Mouse (Mus musculus) embryonic facial prominence, embryonic 12.5 days (tissue): ENCODE data around the gene Mrpl46. TPM values are rescaled to one million over a fixed set of nuclear protein-coding genes. Genes with fewer than 3 reads are reported as not detected.

Source experiments
- ATAC-seq: fragments of 200-750 bp; cut with Nextera tagmentation; 2 replicates; pipeline ENCODE4 v1.8.0; 2017; ENCODE audit not compliant: insufficient number of reproducible peaks, insufficient read depth, low FRiP score, low TSS enrichment
- H3K27ac ChIP-seq: fragments of 300-500 bp; sonication (generic); 2 replicates; pipeline ENCODE4 v1.5.1; 2016; ENCODE audit warnings: mild to moderate bottlenecking
- H3K27me3 ChIP-seq: fragments of 300-500 bp; sonication (generic); 2 replicates; pipeline ENCODE4 v1.6.1; 2016; ENCODE audit warnings: mild to moderate bottlenecking, moderate library complexity
- H3K36me3 ChIP-seq: fragments of 300-500 bp; sonication (generic); 2 replicates; pipeline ENCODE4 v1.6.1; 2016; ENCODE audit warnings: mild to moderate bottlenecking
- H3K4me1 ChIP-seq: fragments of 300-500 bp; sonication (generic); 2 replicates; pipeline ENCODE4 v1.6.1; 2016
- H3K4me2 ChIP-seq: fragments of 300-500 bp; sonication (generic); replicated peaks from 2 replicates; pipeline ENCODE4 v1.6.1; 2016; ENCODE audit warnings: mild to moderate bottlenecking, moderate library complexity
- H3K4me3 ChIP-seq: fragments of 300-500 bp; sonication (generic); 2 replicates; pipeline ENCODE4 v1.5.1; 2016; ENCODE audit warnings: mild to moderate bottlenecking
- H3K9ac ChIP-seq: fragments of 300-500 bp; sonication (generic); 2 replicates; pipeline ENCODE4 v1.6.1; 2016; ENCODE audit warnings: mild to moderate bottlenecking, moderate library complexity
- H3K9me3 ChIP-seq: fragments of 300-500 bp; sonication (generic); 2 replicates; pipeline ENCODE4 v1.6.1; 2016; ENCODE audit warnings: mild to moderate bottlenecking, moderate library complexity
- WGBS: fragments of 180-500 bp; shearing (Covaris S2); methylation state at CpG from one replicate; pipeline ENCODE4 v1.1.7; 2016; 5-methylcytosine and 5-hydroxymethylcytosine counted together
- polyA plus RNA-seq: library from polyadenylated mRNA; unstranded; fragments of >200 nt; fragmentation: Nextera tagmentation; extraction: Ambion mirVana; gene quantifications from 2 replicates; pipeline ENCODE4 v1.2.1, GENCODE M21; 2016

Mrpl46 gene
- polyA plus RNA-seq, 1 experiment from 2014 or later: 62.8 TPM

DNA sequence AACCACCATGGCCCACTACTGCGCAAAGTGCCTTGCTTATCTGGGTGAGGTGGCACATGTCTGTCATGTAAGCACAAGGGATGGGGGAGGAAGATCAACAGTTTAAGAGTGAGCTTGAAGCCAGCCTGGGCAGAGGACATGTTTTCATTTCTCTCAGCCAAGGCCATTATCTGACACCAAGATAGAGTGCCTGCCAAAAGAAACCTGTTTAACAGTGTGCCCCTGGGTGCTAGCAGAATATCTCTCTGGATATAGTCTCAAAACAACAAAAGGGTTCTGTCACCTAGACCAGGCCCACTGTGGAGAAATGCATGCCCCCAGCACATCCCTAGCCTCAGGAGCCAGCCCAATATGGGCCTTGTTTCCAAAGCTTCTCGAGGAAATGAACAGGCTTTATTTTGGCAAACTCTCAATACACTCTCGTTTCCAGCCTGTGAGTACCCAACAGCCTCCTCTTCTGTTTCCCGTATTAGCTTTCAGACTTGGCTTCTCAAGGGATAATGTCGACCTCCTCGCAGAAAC, 11.3 kb upstream of the Mrpl46 start:
- 73% methylated on average over 6 of the region's 6 CpGs for WGBS
- Histone ChIP-seq H3K27ac (no peak overlapping the region), H3K27me3 (no peaks in the 10 kb centered on the region), H3K4me3 (no peak overlapping the region), H3K9me3 (no peaks in the 10 kb centered on the region), H3K4me2 (no peak overlapping the region), H3K36me3 (peaks cover 29% of the 10 kb centered on the region), H3K4me1 (no peaks in the 10 kb centered on the region), H3K9ac (no peak overlapping the region)
- no peak for ATAC-seq

DNA sequence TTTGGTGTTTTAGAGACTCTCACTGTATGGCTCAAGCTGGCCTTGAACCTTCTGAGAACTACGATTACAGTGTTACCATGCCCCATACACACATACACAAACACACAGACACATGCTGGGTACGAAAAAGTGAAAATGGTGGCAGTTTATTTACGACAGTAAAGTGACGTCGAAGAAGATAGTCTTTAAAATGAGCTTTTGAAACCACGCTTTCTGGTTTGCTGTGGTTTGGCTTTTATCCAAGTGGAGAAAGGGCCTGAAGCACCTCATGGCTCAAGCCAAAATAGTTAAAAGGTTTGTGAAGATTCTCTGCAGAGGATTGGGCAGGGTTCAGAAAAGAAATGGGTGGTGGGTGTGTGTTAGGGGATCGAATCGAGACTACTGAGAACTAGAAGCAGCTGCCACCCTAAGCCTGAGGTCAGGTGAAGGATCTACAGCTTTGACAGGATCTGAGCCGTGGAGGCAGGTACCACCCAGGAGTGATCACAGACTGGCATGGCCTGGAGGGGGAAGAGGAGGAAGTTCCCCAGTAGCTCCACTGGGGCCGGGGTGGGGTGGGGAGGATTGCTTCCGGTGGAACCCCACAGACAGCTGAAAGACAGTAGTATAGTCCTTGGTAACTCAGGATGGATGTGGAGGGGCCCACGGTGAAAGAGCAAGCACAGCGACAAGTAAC, 10.7 kb upstream of the Mrpl46 start:
- Histone ChIP-seq H3K36me3 (peaks cover 35% of the 10 kb centered on the region), H3K4me3 (no peak overlapping the region), H3K9me3 (no peaks in the 10 kb centered on the region), H3K4me2 (no peak overlapping the region), H3K4me1 (no peaks in the 10 kb centered on the region), H3K27ac (no peak overlapping the region), H3K27me3 (no peaks in the 10 kb centered on the region), H3K9ac (no peak overlapping the region)
- ATAC-seq: no peak
- WGBS: 86% methylated on average over 13 of the region's 13 CpGs

DNA sequence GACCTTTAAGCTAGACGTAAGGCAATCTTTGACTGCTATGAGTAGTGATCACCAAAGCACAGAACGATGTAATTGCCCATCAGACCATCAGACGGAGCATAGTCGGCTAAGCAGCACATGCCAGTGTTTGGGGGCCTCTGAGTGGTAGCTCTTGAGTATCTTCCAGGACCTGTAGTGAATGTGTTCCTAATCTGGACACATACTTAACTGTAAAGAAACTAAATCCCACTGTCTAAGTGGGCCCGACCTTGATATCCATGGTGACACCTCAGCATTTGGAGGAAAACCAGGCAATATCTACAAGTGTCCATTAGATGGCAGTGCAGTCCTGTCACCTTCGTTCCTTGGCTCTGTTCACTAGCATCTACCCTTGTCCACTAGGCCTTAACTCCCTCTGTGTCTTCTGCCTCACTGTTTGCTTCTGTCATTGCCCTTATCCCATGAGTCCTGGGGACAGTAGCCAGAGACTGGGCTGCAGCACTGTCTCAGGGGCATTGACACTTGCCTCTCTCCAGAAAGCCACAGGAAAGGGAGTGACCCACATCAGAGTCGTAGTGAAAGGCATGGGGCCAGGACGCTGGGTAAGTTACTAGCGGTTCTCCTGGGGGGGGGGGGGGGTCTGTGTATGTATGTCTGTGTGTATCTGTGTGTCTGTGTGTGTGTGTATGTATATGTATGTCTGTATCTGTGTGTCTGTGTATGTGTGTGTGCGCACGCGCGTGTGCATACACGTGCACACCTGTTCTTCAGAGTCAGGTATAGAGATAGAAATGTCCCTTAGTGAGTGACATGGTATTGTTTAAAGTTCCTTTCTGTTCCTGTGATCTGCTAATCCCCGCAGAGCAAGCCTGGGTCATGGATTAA, 8.3 kb upstream of the Mrpl46 start:
- Histone ChIP-seq H3K27me3 (no peaks in the 10 kb centered on the region), H3K9me3 (no peaks in the 10 kb centered on the region), H3K4me3 (no peak overlapping the region), H3K36me3 (peaks cover 40% of the 10 kb centered on the region), H3K4me2 (no peak overlapping the region), H3K9ac (no peak overlapping the region), H3K4me1 (no peaks in the 10 kb centered on the region), H3K27ac (no peak overlapping the region)
- ATAC-seq: no peak
- 83% methylated on average over 15 of the region's 15 CpGs for WGBS

DNA sequence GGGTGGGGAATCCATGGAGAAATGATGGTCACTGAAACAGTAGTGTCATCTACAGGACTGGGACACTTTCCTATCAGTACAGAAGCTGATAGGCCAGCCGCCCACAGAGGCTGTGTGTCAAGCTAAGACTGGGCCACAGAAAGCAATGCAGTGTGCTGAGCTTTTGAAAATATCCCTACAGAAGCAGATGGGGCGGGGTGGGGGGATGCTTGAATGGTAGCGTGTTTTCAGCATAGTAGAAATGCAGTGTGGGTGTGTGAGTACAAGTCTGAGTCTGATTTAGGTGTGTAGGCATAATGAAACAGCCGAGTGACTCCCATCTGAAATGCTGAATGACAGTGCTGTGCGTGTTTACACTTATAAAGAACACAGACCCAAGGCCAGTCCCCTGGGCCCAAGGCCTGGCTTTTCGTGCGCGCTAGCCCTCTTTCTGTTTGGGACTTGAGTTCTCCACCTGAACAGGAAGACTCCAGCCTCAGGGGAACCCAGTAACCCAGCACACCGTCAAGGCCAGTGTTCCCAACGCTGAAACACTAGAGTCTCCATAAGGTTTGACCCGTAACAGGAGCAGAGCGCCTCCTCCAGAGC, 4.6 kb upstream of the Mrpl46 start:
- Histone ChIP-seq H3K27ac (no peak overlapping the region), H3K4me2 (no peak overlapping the region), H3K9ac (no peak overlapping the region), H3K4me1 (peaks cover 6% of the 10 kb centered on the region; the same call in 1 of the 2 replicates), H3K36me3 (peaks cover 39% of the 10 kb centered on the region), H3K9me3 (no peaks in the 10 kb centered on the region), H3K4me3 (no peak overlapping the region), H3K27me3 (no peaks in the 10 kb centered on the region)
- WGBS: 89% methylated on average over 12 of the region's 12 CpGs
- ATAC-seq: no peak

DNA sequence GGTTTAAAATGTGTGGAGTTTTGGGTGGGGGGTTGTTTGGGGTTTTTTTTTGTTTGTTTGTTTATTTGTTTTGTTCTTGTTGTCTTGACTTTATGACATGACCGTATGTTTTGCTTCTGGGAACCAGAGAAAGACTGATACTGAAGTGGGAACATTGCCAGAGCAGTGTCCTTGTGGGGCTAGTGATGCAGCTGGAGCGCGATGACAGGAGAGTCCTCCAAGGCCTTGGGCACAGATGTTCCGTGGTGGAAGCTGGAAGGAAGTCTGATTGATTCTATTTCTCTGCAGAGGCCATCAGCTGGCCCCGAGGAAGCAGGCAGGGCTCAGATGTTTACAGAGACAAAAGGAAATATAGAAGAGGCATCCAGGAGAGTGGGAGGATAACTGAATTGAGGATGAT, 2.6 kb upstream of the Mrpl46 start:
- no peak overlapping the region for H3K4me3 ChIP-seq
- H3K27ac ChIP-seq: no peak overlapping the region
- peaks cover 26% of the 10 kb centered on the region for H3K36me3 ChIP-seq

DNA sequence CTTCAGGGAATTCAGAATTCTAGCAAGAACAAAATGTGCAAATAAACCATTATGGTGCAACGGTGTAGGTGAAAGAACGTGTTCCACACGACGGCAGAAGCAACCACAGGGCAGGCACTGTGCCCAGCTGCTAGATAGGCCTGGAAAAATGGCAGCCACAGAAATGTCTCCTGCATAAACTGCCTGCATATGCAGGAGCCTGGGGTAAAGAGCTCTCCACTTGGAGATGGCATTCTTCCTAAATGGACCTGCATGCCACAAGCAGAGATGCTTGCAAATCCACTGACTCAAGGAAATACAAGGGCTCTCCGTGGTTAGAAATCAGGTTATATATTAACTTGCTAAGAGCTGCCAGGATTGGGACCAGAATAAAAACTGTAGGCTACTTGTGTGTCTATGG, 4.6 kb downstream of the Mrpl46 start:
- no peak overlapping the region for H3K9ac ChIP-seq
- peaks cover 6% of the 10 kb centered on the region for H3K4me1 ChIP-seq
- no peak overlapping the region for H3K4me3 ChIP-seq
- ATAC-seq: no peak
- WGBS: 93% methylated on average over 5 of the region's 5 CpGs
- no peak overlapping the region for H3K27ac ChIP-seq
- H3K9me3 ChIP-seq: no peaks in the 10 kb centered on the region
- H3K4me2 ChIP-seq: no peak overlapping the region
- H3K27me3 ChIP-seq: no peaks in the 10 kb centered on the region
- peaks cover 46% of the 10 kb centered on the region for H3K36me3 ChIP-seq

More for the DNA sequence above, 2.6 kb upstream of the Mrpl46 start:
- no peaks in the 10 kb centered on the region for H3K9me3 ChIP-seq
- no peak overlapping the region for H3K4me2 ChIP-seq
- ATAC-seq: no peak
- H3K27me3 ChIP-seq: no peaks in the 10 kb centered on the region
- peaks cover 11% of the 10 kb centered on the region for H3K4me1 ChIP-seq
- 82% methylated on average over 5 of the region's 5 CpGs for WGBS
- no peak overlapping the region for H3K9ac ChIP-seq

DNA sequence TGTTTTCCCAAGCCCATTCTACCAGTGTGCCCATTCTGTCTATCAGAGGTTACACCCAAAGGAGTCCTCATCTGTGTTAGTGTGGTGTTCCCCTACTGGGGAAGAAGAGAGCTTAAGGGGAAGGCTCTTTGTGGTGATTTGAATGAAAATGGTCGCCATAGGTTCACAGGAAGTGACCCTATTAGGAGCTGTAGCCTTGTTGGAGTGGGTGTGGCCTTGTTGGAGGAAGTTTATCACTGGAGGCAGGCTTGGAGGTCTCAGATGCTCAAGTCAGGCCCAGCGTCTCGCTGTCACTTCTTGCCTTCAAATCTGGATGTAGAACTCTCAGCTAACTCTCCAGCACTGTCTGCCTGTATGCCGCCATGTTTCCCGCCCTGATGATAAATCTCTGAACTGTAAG, 12.4 kb downstream of the Mrpl46 start:
- Histone ChIP-seq H3K27me3 (no peaks in the 10 kb centered on the region), H3K36me3 (peaks cover 28% of the 10 kb centered on the region; the same call in 1 of the 2 replicates), H3K4me1 (no peaks in the 10 kb centered on the region), H3K9me3 (no peaks in the 10 kb centered on the region), H3K9ac (no peak overlapping the region), H3K4me3 (no peak overlapping the region), H3K4me2 (no peak overlapping the region), H3K27ac (no peak overlapping the region)
- 84% methylated on average over 5 of the region's 5 CpGs for WGBS
- no peak for ATAC-seq

DNA sequence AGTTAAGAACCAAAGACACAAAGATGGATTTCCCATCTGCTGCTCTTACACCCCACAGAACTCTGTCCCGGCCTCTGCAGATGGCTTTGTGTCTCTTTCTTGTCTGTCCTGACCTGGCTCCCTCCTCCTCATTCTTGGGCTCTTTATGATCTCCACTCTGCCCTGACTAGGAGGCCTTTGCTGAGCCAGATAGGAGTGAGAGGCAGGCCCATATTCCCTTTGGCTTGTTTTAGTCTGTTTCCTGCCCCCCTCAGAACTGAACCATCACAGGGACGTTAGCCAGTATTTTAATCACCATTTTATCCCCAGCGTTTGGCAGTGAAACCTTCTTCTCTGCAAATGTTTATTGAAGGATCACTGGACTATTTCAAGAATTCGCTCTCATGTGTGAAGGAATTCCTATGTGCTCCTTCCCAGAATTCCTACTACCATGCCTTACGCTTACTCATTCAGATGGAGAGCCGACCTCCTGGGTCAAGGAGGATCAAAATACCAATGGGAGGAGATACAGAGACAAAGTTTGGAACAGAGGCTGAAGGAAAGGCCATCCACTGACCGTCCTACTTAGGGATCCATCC, 14.2 kb downstream of the Mrpl46 start:
- 58% methylated on average over 7 of the region's 7 CpGs for WGBS
- H3K4me2 ChIP-seq: no peak overlapping the region
- H3K27me3 ChIP-seq: no peaks in the 10 kb centered on the region
- H3K9ac ChIP-seq: no peak overlapping the region
- H3K27ac ChIP-seq: no peak overlapping the region
- H3K4me3 ChIP-seq: no peak overlapping the region
- no peaks in the 10 kb centered on the region for H3K9me3 ChIP-seq
- 0 out of 2 replicates have a peak, but pooled peaks cover 13% of the 10 kb centered on the region for H3K36me3 ChIP-seq
- no peaks in the 10 kb centered on the region for H3K4me1 ChIP-seq
- no peak for ATAC-seq

DNA sequence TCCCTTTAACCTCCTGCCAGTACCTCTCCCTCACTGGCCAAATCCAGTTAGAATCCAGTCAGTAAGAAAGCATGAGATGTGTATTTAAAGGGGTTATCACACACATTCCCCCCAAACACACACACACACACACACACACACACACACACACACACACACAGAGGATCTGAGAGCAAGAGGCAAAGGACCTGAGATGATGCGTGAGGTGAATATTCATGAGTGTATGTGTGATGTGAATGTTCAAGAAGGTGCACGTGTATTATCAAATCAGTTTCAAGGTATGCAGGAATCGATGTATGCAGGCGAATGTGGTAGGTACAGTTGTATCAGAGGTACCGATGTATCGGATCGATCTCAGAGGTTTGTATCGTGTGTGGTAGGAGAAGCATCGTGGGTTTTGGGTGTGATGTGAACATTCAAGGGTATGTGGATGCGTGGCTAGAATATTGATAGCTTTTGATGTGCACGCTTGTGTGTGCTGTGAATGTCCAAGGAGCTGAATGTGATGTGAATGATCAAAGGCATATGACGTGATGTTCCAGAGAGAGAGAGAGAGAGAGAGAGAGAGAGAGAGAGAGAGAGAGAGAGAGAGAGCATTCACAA, 15.3 kb downstream of the Mrpl46 start:
- H3K9me3 ChIP-seq: no peaks in the 10 kb centered on the region
- no peak for ATAC-seq
- WGBS: 87% methylated on average over 12 of the region's 12 CpGs
- no peaks in the 10 kb centered on the region for H3K4me1 ChIP-seq
- H3K4me2 ChIP-seq: no peak overlapping the region
- H3K36me3 ChIP-seq: 0 out of 2 replicates have a peak, but pooled peaks cover 7% of the 10 kb centered on the region
- H3K4me3 ChIP-seq: no peak overlapping the region
- no peak overlapping the region for H3K27ac ChIP-seq
- H3K27me3 ChIP-seq: no peaks in the 10 kb centered on the region
- no peak overlapping the region for H3K9ac ChIP-seq

DNA sequence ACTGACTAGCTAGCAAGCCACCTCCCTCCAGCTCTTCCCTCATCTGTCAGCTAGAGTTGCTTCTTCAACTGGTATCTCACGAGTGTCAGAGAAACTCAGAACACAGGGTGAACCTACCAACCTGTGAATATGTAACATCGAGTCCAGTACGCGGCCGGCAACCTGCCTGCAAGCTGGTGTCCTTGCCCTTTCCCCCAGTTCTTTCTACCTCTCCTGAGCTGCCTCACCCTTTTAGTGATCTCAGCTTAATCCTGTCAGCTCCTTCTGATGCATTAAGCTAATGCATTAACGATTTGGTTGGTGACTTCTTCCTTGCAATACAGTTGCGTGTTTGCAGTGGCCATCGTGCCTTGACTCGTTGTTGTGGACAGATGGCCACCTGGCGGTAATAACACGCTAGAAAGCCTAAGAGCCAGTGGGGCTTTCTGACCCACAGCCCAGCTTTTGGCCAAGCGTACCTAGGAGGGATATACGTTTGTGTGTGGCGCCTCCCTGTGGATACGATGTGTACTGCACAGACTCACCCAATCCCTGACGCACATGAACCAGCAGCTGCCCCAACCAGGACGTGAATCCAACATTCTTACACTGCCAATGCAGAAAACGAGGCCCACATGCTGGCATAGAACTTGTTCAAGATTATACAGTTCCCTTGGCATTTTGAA, 17.2 kb downstream of the Mrpl46 start:
- no peaks in the 10 kb centered on the region for H3K36me3 ChIP-seq
- ATAC-seq: no peak

DNA sequence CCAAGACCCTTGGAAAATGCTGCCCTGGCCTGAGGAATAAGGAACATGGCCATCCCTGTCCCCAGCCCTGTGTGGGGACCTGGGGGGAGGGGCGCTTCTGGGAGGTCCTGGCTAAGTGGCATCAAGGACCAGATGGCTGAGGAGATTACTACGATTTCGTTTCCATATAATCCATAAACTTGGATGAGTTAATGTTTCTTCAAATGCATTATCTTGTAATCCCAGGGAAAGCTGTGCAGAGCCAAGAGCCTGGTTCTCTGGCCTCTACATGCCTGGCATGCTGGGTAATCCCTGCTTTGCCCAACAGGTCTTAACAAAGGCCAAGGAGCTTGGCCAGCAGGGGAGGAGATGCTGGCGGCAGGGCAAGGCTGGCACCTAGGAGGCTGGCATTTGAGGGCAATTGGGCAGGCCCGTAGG, 18.1 kb downstream of the Mrpl46 start:
- Histone ChIP-seq H3K4me2 (no peak overlapping the region), H3K4me1 (no peaks in the 10 kb centered on the region), H3K27ac (no peak overlapping the region), H3K9me3 (no peaks in the 10 kb centered on the region), H3K36me3 (no peaks in the 10 kb centered on the region), H3K4me3 (no peak overlapping the region), H3K9ac (no peak overlapping the region), H3K27me3 (no peaks in the 10 kb centered on the region)
- ATAC-seq: no peak
- 79% methylated on average over 5 of the region's 5 CpGs for WGBS

More for the DNA sequence above, 17.2 kb downstream of the Mrpl46 start:
- Histone ChIP-seq H3K27ac (no peak overlapping the region), H3K27me3 (no peaks in the 10 kb centered on the region), H3K4me3 (no peak overlapping the region), H3K4me2 (no peak overlapping the region), H3K9me3 (no peaks in the 10 kb centered on the region), H3K4me1 (no peaks in the 10 kb centered on the region), H3K9ac (no peak overlapping the region)
- WGBS: 23% methylated on average over 18 of the region's 18 CpGs
